Mouse (Mus musculus): ENCODE results near the gene Rsph14. TPM values are rescaled to one million over a fixed set of nuclear protein-coding genes. Genes with fewer than 3 reads are reported as not detected.

Gene Rsph14
- total RNA-seq, 2 experiments from 2014 or later, result not detected

GRCm38 (mm10) chr10:74990584-74991322 is 41.6 kb downstream of the Rsph14 start:
- DNase-seq, result no peak

- DNase-seq, result no peak
Observed at GRCm38 (mm10) chr10:74989814-74990213, 42.6 kb downstream of the Rsph14 start.

- no peak for DNase-seq
Observed at GRCm38 (mm10) chr10:74987698-74988470, 44.5 kb downstream of the Rsph14 start.

GRCm38 (mm10) chr10:74983176-74983575 is 49.2 kb downstream of the Rsph14 start:
- no peak for DNase-seq

GRCm38 (mm10) chr10:74981159-74981558 is 51.2 kb downstream of the Rsph14 start:
- DNase-seq, result no peak

GRCm38 (mm10) chr10:74978056-74978455 is 54.3 kb downstream of the Rsph14 start:
- no peak for DNase-seq

GRCm38 (mm10) chr10:74976429-74976828 is 56.0 kb downstream of the Rsph14 start:
- DNase-seq, result no peak

- no peak for DNase-seq
Observed at GRCm38 (mm10) chr10:74975626-74976025, 56.8 kb downstream of the Rsph14 start.

GRCm38 (mm10) chr10:74973026-74973425 is 59.4 kb downstream of the Rsph14 start:
- no peak for DNase-seq

GRCm38 (mm10) chr10:74969266-74969665 is 63.1 kb downstream of the Rsph14 start:
- DNase-seq, result no peak

- no peak for DNase-seq
Observed at GRCm38 (mm10) chr10:74967651-74968267, 64.6 kb downstream of the Rsph14 start.

- peak; percentile 92 for DNase-seq
Observed at GRCm38 (mm10) chr10:74966850-74967451, 65.4 kb downstream of the Rsph14 start, which contains the start of gene Gnaz. Gene Gnaz, plus strand, starts transcription at chr10:74967177.

GRCm38 (mm10) chr10:74964380-74964779 is 68.0 kb downstream of the Rsph14 start:
- DNase-seq, result no peak

- DNase-seq, result no peak
Observed at GRCm38 (mm10) chr10:74952830-74953443, 79.4 kb downstream of the Rsph14 start.

GRCm38 (mm10) chr10:74940795-74941194 is 91.6 kb downstream of the Rsph14 start:
- no peak for DNase-seq

- DNase-seq, result no peak
Observed at GRCm38 (mm10) chr10:74939300-74939699, 93.1 kb downstream of the Rsph14 start.

- DNase-seq, result no peak
Observed at GRCm38 (mm10) chr10:74938410-74938809, 94.0 kb downstream of the Rsph14 start.

- no peak for DNase-seq
Observed at GRCm38 (mm10) chr10:74937003-74937790, 95.2 kb downstream of the Rsph14 start.

- DNase-seq, result no peak
Observed at GRCm38 (mm10) chr10:74935016-74935415, 97.4 kb downstream of the Rsph14 start.

- no peak for DNase-seq
Observed at GRCm38 (mm10) chr10:74934521-74934920, 97.9 kb downstream of the Rsph14 start.

- no peak for DNase-seq
Observed at GRCm38 (mm10) chr10:74933548-74934190, 98.7 kb downstream of the Rsph14 start.
